Mouse (Mus musculus) gastrocnemius, adult 18-20 months (tissue): Measurements from ENCODE around the gene Dtx2. TPM values are rescaled to one million over a fixed set of nuclear protein-coding genes. Genes with fewer than 3 reads are reported as not detected.
A peak's percentile ranks its signal among the peaks of the same experiment; 100 is the strongest.
"Not testable (repeated sequence)": the region's sequence is repeated elsewhere in the genome, so short reads cannot be mapped to it uniquely, and the experiment has no call there.

Source experiments
- DNase-seq: peaks from one replicate; pipeline ENCODE4 v3.0.0; 2021; ENCODE audit warnings: low spot score
- total RNA-seq, 2 experiments: library from RNA; stranded (reverse); gene quantifications; 2 replicates each; pipeline ENCODE4 v1.2.3; 2021

Gene Dtx2
- total RNA-seq, 2 experiments from 2014 or later, result 7.4 to 7.6 TPM

DNA sequence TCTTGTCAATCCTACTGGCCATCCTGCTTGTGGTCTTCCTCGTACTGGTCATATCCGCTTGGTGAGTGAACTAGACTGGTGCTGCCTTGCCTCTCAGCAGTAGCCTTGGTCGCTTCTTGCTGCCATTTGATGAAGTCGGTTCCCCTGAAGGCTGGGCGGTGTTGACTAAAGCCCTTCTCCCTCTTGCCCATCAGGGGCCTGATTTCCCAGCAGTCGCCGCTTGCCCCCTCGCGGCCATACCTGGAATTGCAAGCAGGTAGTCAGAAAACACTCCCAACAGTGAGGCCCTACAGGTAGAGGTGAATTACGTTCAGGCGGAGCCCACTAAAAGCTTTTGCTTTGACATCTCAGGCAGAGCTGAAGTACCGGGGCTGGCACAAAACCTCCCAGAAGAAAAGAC, 67.0 kb downstream of the Dtx2 start:
- peak; percentile 82 for DNase-seq

- DNase-seq, result no peak
Observed at GRCm38 (mm10) chr5:136063920-136064319, 69.3 kb downstream of the Dtx2 start.

DNA sequence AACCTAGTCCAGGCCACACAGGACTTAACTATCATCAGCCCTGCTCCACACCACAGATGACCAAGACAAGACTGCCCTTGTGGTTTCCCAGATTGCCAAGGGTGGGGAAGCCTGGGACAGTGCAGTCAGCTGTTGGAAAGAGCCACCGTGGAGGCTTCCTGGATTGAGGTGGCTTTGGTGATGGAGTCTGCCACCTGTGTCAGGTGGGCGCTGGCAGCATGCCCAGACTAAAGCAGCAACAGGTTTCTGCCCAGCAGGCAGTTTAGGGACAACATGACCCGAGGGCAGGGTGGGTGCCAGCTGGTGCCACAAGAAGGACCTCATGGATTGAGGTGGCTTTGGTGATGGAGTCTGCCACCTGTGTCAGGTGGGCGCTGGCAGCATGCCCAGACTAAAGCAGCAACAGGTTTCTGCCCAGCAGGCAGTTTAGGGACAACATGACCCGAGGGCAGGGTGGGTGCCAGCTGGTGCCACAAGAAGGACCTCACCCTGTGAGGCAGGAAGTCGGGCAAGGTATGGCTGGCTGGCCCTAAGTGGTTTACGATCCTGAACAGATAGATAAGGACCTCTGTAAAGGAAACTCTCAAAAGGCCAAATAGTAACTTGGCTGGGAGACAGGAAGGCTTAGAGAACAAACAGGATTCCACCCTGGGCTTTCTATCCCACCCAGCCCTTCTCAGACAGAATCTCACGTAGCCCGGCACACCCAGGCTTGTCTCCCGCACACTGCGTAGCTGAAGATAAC, 72.0 kb downstream of the Dtx2 start:
- not testable (repeated sequence) for DNase-seq

DNA sequence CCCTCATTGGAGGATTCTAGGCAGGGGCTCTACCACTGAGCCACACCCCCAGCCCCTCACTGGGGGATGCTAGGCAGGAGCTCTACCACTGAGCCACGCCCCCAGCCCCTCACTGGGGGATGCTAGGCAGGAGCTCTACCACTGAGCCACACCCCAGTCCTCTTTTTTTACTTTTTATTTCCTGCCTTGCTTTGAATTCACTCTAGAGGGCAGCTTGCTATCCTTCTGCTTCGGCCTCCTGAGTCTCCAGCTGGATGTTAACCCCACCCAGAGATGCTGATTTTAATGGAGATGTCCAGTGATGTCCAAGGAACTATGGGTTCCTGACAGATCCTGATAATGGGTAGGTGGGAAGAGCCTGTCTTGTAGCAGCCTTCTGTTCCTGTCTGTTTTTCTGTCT, 74.8 kb downstream of the Dtx2 start:
- DNase-seq, result no peak

DNA sequence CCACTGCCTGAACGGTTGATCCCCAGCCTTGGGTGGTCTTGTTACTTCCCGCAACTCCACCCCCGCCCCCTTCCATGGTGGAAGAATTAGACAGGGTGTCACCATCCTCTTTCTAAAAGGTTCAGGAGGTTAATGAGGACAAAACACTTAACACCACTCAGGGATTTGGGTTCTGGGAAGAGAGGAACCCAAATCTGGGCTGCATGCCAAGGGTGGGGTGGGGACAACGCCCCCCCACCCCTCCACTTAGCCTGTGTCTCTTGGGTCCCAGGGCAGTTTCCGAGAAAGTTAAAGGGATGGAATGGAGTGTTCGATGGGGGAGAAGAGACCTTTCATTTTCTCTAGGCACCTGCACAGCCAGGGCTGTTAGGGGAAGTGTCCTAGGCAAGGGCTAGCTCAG, 78.5 kb downstream of the Dtx2 start:
- DNase-seq, result no peak

- no peak for DNase-seq
Observed at GRCm38 (mm10) chr5:136073526-136073925, 78.9 kb downstream of the Dtx2 start.

- DNase-seq, result no peak
Observed at GRCm38 (mm10) chr5:136075076-136075475, 80.5 kb downstream of the Dtx2 start.

GRCm38 (mm10) chr5:136076284-136076683, 81.7 kb downstream of the Dtx2 start:
- no peak for DNase-seq

DNA sequence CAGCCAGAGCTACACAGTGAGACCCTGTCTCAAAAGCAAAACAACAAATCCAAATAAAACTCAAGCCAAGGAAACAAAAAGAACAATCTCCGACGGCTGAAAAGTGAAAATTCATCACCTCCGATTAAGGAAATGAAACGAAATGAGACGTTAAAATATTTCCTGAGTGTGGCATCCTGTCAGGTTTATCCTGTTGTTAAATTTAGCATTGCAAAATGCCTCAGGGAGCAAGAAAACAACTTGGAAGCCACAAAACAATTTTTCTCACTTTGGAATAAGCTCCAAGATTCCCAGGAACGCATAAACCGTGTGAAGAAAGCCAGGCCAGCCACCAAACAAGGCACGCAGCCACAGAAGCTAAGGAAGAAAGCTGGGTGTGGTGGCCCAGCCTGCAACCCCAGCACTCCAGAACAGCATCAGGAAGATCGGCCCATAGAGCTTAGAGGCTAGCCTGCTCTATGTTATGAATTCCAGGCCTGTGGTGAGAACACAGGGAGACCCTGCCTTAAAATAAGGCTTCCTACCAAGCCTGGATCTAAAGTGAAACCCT, 82.5 kb downstream of the Dtx2 start:
- peak; percentile 27 for DNase-seq

DNA sequence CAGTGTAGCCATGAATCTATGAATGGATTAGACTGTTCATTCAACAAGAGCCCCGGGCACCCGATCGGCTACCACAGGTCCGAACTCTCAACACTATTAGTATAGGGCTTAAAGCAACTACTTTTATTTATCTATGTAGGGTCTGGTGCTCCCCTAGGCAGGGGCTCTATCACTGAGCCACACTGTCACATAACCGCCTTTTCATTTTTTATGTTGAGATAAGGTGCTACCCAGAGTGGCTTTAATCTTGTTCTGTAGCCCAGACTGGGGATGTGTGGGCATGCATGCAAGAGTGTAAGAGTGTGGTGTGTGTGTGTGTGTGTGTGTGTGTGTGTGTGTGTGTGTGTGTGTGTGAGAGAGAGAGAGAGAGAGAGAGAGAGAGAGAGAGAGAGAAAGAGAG, 83.5 kb downstream of the Dtx2 start:
- DNase-seq, result no peak

DNA sequence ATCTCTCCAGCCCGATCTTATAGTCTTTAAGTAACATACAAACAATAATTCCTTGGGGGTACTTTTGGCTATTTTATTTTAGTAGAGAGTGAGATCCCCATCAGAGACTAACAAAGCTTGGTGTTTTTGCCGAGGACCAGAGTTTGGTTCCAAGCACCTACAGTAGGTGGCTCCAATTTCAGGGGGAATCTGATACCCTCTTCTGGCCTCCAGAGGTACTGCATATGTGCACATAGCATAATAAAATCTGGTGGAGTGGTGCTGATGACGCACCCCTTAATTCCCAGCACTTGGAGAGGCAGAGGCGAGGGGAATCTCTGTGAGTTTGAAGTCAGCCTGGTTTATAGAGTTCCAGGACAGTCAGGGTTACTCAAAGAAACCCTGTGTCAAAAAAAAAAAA, 87.7 kb downstream of the Dtx2 start:
- no peak for DNase-seq

Other genes with a start within 250 kb of the Dtx2 start
- gene Styxl1, start 216.4 kb upstream of the Dtx2 start, total RNA-seq, result not detected
- gene Mdh2, start 216.3 kb upstream of the Dtx2 start, total RNA-seq, result 1,000 to 10,000 TPM in 1 of 2 experiments, 100 to 1,000 TPM in 1; 959 to 1,045 TPM
- gene Srrm3, start 187.9 kb upstream of the Dtx2 start, total RNA-seq, result not detected
- gene Hspb1, start 106.9 kb upstream of the Dtx2 start, total RNA-seq, result 100 to 1,000 TPM; 239 to 482 TPM
- 100 to 1,000 TPM; 288 to 326 TPM for gene Ywhag, start 60.2 kb upstream of the Dtx2 start, total RNA-seq
- under 1 TPM; 0.57 to 0.95 TPM for gene Ssc4d, start 20.3 kb upstream of the Dtx2 start, total RNA-seq
- gene Zp3, start 14.7 kb upstream of the Dtx2 start, total RNA-seq, result not detected
- under 1 TPM in 1 of 2 experiments, not detected in 1; 0.07 TPM for gene Upk3b, start 43.7 kb downstream of the Dtx2 start, total RNA-seq
- gene Upk3bl, start 59.7 kb downstream of the Dtx2 start, total RNA-seq, result not detected
- gene Rasa4, start 89.1 kb downstream of the Dtx2 start, total RNA-seq, result 10 to 100 TPM; 32.3 to 34.8 TPM
- gene Polr2j, start 121.8 kb downstream of the Dtx2 start, total RNA-seq, result 10 to 100 TPM; 65.1 to 72.1 TPM
- 1 to 10 TPM; 4.2 to 4.4 TPM for gene Lrwd1, start 141.3 kb downstream of the Dtx2 start, total RNA-seq
- gene Alkbh4, start 141.3 kb downstream of the Dtx2 start, total RNA-seq, result 1 to 10 TPM; 3.8 to 4.9 TPM
- gene Orai2, start 175.9 kb downstream of the Dtx2 start, total RNA-seq, result under 1 TPM; 0.55 to 0.64 TPM
- gene Prkrip1, start 204.2 kb downstream of the Dtx2 start, total RNA-seq, result 10 to 100 TPM; 19.4 to 23.8 TPM